Mouse (Mus musculus) megakaryocyte, embryonic 14.5 days (primary cell): Measurements from ENCODE around the gene Tspan11.

Source experiments
- FLI1 ChIP-seq: IDR thresholded peaks from 2 replicates; pipeline ENCODE4 v1.6.1; 2012; ENCODE audit warnings: low read length, inconsistent platforms, mixed read lengths
- GATA1 ChIP-seq: IDR thresholded peaks from 3 replicates; pipeline ENCODE4 v1.6.1; 2012; ENCODE audit warnings: mixed read lengths, low read length, inconsistent platforms, borderline replicate concordance

- TF ChIP-seq GATA1 = no peak
- TF ChIP-seq FLI1 = no peak
Observed at GRCm38 (mm10) chr6:127886916-127887315, 473 bp upstream of the Tspan11 start.
